Mouse (Mus musculus): ENCODE measurements around the gene Eef1g.

- TF ChIP-seq CTCF (IDR thresholded peaks at IDR 0.05; ENCODE audit: low read depth) (no peak), EP300 (optimal IDR thresholded peaks at IDR 0.05) (no peak)
Observed at GRCm38 (mm10) chr19:8962256-8962655, 4.6 kb upstream of the Eef1g start.
